Mouse (Mus musculus): Measurements from ENCODE around the gene Cox6b1.

- no peak for TF ChIP-seq CTCF (IDR thresholded peaks at IDR 0.05; ENCODE audit: control insufficient read depth, insufficient read depth, insufficient read length)
- no peak for TF ChIP-seq MAX (IDR thresholded peaks at IDR 0.05)
- no peak for TF ChIP-seq USF1 (IDR thresholded peaks at IDR 0.05; ENCODE audit: low read depth)
- TF ChIP-seq CEBPB (IDR thresholded peaks at IDR 0.05; ENCODE audit: low read depth), result no peak
These were observed 39.4 kb downstream of the Cox6b1 start for GRCm38 (mm10) chr7:30586455-30587020.
